Mouse (Mus musculus) kidney, embryonic 14.5 days (tissue): ENCODE results near the gene Olfml2a. TPM values are rescaled to one million over a fixed set of nuclear protein-coding genes. Genes with fewer than 3 reads are reported as not detected.
A peak's percentile ranks its signal among the peaks of the same experiment; 100 is the strongest.

ENCODE experiments used
- ATAC-seq: fragments of 200-750 bp; cut with Nextera tagmentation; 2 replicates; pipeline ENCODE4 v1.8.0; 2017; ENCODE audit warnings: moderate number of reproducible peaks, mild to moderate bottlenecking, moderate TSS enrichment, moderate library complexity; ENCODE audit not compliant: low FRiP score, low TSS enrichment
- H3K27ac ChIP-seq: fragments of 300-500 bp; sonication (generic); 2 replicates; pipeline ENCODE4 v1.5.1; 2014; ENCODE audit warnings: low read depth, mild to moderate bottlenecking, low read length, moderate library complexity, mixed read lengths
- H3K27me3 ChIP-seq: fragments of 300-500 bp; sonication (generic); 2 replicates; pipeline ENCODE4 v1.6.1; 2014; ENCODE audit warnings: mild to moderate bottlenecking, low read length; ENCODE audit not compliant: control insufficient read depth, insufficient read depth
- H3K36me3 ChIP-seq: fragments of 300-500 bp; sonication (generic); 2 replicates; pipeline ENCODE4 v1.6.1; 2014; ENCODE audit warnings: low read length, mixed read lengths; ENCODE audit not compliant: control insufficient read depth, insufficient read depth
- H3K4me1 ChIP-seq: fragments of 300-500 bp; sonication (generic); 2 replicates; pipeline ENCODE4 v1.6.1; 2014; ENCODE audit warnings: low read length, mixed read lengths; ENCODE audit not compliant: control insufficient read depth, insufficient read depth
- H3K4me2 ChIP-seq: fragments of 300-500 bp; sonication (generic); replicated peaks from 2 replicates; pipeline ENCODE4 v1.6.1; 2014; ENCODE audit warnings: low read depth, mild to moderate bottlenecking, low read length
- H3K4me3 ChIP-seq: fragments of 300-500 bp; sonication (generic); 2 replicates; pipeline ENCODE4 v1.5.1; 2014; ENCODE audit warnings: mild to moderate bottlenecking, low read length
- H3K9ac ChIP-seq: fragments of 300-500 bp; sonication (generic); 2 replicates; pipeline ENCODE4 v1.6.1; 2014; ENCODE audit warnings: low read depth, mild to moderate bottlenecking, low read length, moderate library complexity
- H3K9me3 ChIP-seq: fragments of 300-500 bp; sonication (generic); 2 replicates; pipeline ENCODE4 v1.6.1; 2016; ENCODE audit warnings: low read length; ENCODE audit not compliant: control insufficient read depth
- WGBS: fragments of 180-500 bp; shearing (Covaris S2); extraction: QIAGEN DNeasy Blood & Tissue Kit; methylation state at CpG from one replicate; pipeline ENCODE4 v1.1.7; 2014; 5-methylcytosine and 5-hydroxymethylcytosine counted together
- polyA plus RNA-seq: library from polyadenylated mRNA; unstranded; fragments of >200 nt; fragmentation: Nextera tagmentation; extraction: Ambion mirVana; gene quantifications from 2 replicates; pipeline ENCODE4 v1.2.1, GENCODE M21; 2014

The Olfml2a gene
- polyA plus RNA-seq, 1 experiment from 2014 or later = 2.3 TPM

- no peak for ATAC-seq
Measured at GRCm38 (mm10) chr2:39001866-39002265, 70.1 kb downstream of the Olfml2a start.

GRCm38 (mm10) chr2:39003106-39003505 is 71.3 kb downstream of the Olfml2a start:
- H3K27me3 ChIP-seq = no peaks in the 10 kb centered on the region
- ATAC-seq = no peak

More at GRCm38 (mm10) chr2:39001866-39002265, 70.1 kb downstream of the Olfml2a start:
- H3K4me1 ChIP-seq = peaks cover 19% of the 10 kb centered on the region
- no peak overlapping the region for H3K27ac ChIP-seq
- 78% methylated on average over 3 of the region's 3 CpGs for WGBS
- peaks cover 46% of the 10 kb centered on the region for H3K36me3 ChIP-seq
- H3K4me3 ChIP-seq = no peak overlapping the region
- no peaks in the 10 kb centered on the region for H3K27me3 ChIP-seq
- H3K9me3 ChIP-seq = no peaks in the 10 kb centered on the region
- no peak overlapping the region for H3K9ac ChIP-seq
- H3K4me2 ChIP-seq = no peak overlapping the region

DNA sequence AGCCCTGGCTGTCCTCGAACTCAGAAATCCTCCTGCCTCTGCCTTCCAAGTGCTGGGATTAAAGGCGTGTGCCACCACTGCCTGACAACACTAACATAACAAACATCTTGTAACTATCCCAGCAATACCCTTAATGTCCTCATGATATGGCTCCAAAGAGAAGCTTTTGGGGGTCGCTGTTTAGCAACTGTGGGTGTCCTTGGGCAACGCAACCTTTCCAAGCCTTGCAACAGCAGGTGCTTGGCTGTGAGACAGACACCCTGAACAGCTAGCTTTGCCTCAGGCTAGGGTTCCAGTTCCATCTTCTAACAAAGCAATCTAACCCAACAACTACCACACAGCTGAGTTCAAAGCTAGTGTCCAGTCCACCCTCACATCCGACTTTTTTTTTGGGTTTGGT is 71.7 kb downstream of the Olfml2a start:
- peaks cover 46% of the 10 kb centered on the region for H3K36me3 ChIP-seq
- peak overlapping the region; percentile 93 for H3K9ac ChIP-seq
- no peaks in the 10 kb centered on the region for H3K27me3 ChIP-seq
- H3K4me1 ChIP-seq = peaks cover 24% of the 10 kb centered on the region
- peak overlapping the region; percentile 91 for H3K4me3 ChIP-seq
- no peaks in the 10 kb centered on the region for H3K9me3 ChIP-seq
- no peak for ATAC-seq
- peak overlapping the region; percentile 97 for H3K4me2 ChIP-seq
- H3K27ac ChIP-seq = no peak overlapping the region
- 73% methylated on average over 5 of the region's 5 CpGs for WGBS

More at GRCm38 (mm10) chr2:39003106-39003505, 71.3 kb downstream of the Olfml2a start:
- H3K4me1 ChIP-seq = peaks cover 24% of the 10 kb centered on the region
- H3K27ac ChIP-seq = no peak overlapping the region
- 59% methylated on average over 8 of the region's 8 CpGs for WGBS
- peak overlapping the region; percentile 93; the same call in 1 of the 2 replicates for H3K9ac ChIP-seq
- H3K36me3 ChIP-seq = peaks cover 46% of the 10 kb centered on the region
- no peaks in the 10 kb centered on the region for H3K9me3 ChIP-seq
- H3K4me2 ChIP-seq = peak overlapping the region; percentile 97
- peak overlapping the region; percentile 91 for H3K4me3 ChIP-seq

DNA sequence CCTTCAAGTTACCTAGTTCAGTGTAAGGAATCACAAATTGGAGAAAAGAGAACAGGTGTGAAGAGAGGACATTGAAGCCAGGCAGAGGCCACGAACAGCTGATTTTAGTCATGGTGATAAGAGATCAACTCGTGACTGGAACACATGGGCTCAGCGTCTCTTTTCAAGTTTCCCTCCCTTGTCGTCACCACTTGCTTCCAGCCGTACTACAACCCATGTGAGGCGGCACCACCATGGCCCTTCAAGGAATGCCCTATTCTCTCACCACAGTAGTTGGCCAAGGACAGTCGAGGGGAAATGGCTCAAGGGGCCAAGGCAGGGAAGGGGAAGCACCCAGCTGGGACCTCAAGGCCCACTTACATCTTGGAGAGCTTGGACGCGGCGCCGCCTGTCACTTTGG is 72.6 kb downstream of the Olfml2a start:
- H3K36me3 ChIP-seq = peaks cover 46% of the 10 kb centered on the region
- peaks cover 28% of the 10 kb centered on the region for H3K4me1 ChIP-seq
- 1% methylated on average over 11 of the region's 11 CpGs for WGBS
- no peaks in the 10 kb centered on the region for H3K27me3 ChIP-seq
- no peaks in the 10 kb centered on the region for H3K9me3 ChIP-seq
- peak overlapping the region; percentile 91 for H3K4me3 ChIP-seq
- H3K9ac ChIP-seq = peak overlapping the region; percentile 93
- peak overlapping the region; percentile 97 for H3K4me2 ChIP-seq
- no peak for ATAC-seq
- H3K27ac ChIP-seq = peak overlapping the region; percentile 69

- Histone ChIP-seq H3K4me2 (peak within 1 kb of the TSS; percentile 97), H3K27ac (peak within 1 kb of the TSS; percentile 69), H3K4me3 (peak within 1 kb of the TSS; percentile 91), H3K9ac (peak within 1 kb of the TSS; percentile 93), H3K36me3 (peaks cover 40% of the 10 kb centered on the region), H3K27me3 (no peaks in the 10 kb centered on the region), H3K9me3 (no peaks in the 10 kb centered on the region), H3K4me1 (peaks cover 31% of the 10 kb centered on the region)
- peak; percentile 84 for ATAC-seq
- under 1% methylated on average over 54 of the region's 58 CpGs for WGBS
Measured at GRCm38 (mm10) chr2:39004880-39005435, 73.2 kb downstream of the Olfml2a start, which contains the start of gene Arpc5l. Gene Arpc5l, plus strand, starts transcription at chr2:39005348.

DNA sequence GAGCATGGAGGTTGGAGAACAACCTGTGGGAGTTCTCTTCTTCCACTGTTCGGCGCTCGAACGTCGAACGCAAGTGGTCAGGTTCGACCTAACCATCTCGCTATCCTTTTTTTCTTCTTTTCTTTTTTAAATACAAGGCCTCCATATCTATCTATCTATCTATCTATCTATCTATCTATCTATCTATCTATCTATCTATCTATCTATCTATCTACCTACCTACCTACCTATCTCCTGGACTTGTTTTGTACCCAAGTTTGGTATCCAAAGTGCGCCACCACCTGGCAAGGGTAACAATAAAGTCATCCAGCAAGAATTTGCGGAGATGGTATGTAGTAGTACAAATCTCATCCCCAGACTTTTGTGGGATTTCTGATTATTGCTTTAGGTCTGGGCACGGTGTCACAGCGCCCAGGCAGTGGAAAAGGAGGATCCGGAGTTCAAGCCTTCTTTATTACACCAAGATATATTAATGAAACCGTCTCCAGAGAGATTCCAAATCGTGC is 73.8 kb downstream of the Olfml2a start, which contains the start of gene Rpl35:
TSS of gene Rpl35 (minus strand) at position 51 of the 506 bp plus-strand sequence.
- 14% methylated on average over 15 of the region's 15 CpGs for WGBS
- H3K9ac ChIP-seq = peak within 1 kb of the TSS; percentile 93
- no peaks in the 10 kb centered on the region for H3K9me3 ChIP-seq
- H3K4me3 ChIP-seq = peak within 1 kb of the TSS; percentile 91
- peak within 1 kb of the TSS; percentile 97 for H3K4me2 ChIP-seq
- peaks cover 33% of the 10 kb centered on the region for H3K36me3 ChIP-seq
- ATAC-seq = no peak
- peak within 1 kb of the TSS; percentile 69; the same call in 1 of the 2 replicates for H3K27ac ChIP-seq
- H3K4me1 ChIP-seq = peaks cover 31% of the 10 kb centered on the region
- H3K27me3 ChIP-seq = no peaks in the 10 kb centered on the region

DNA sequence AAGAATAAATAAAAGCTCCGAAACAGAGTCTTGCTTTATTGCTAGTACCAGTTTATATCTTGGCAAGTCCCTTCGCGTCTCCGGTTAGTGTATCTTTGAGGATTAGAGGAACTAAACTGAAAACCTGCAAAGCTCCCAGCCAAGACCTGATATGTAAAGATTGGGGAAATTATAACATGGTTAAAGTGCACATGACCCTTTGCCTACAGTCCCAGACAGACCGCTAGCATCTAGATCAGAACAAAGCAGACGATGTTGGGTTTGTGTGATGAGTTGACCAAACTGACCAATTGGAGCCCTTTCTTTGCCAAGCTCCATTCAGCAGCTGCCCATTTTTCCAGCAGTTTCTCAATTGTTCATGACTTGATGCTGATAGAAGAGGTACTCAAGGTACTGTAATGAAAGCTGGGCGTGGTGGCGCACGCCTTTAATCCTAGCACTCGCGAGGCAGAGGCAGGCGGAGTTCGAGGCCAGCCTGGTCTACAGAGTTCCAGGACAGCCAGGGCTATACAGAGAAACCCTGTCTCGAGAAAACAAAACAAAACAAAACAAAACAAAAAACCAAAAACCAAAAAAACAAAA is 74.5 kb downstream of the Olfml2a start:
- Histone ChIP-seq H3K9ac (no peak overlapping the region), H3K4me1 (peaks cover 31% of the 10 kb centered on the region), H3K4me2 (peak overlapping the region; percentile 97), H3K36me3 (peaks cover 27% of the 10 kb centered on the region), H3K4me3 (peak overlapping the region; percentile 91; the same call in 1 of the 2 replicates), H3K27me3 (no peaks in the 10 kb centered on the region), H3K9me3 (no peaks in the 10 kb centered on the region), H3K27ac (no peak overlapping the region)
- no peak for ATAC-seq
- WGBS = 88% methylated on average over 14 of the region's 14 CpGs

- WGBS = under 1% methylated on average over 41 of the region's 44 CpGs
- peak; percentile 86 for ATAC-seq
- Histone ChIP-seq H3K27me3 (no peaks in the 10 kb centered on the region), H3K4me1 (peaks cover 28% of the 10 kb centered on the region), H3K4me3 (peak overlapping the region; percentile 73), H3K9me3 (no peaks in the 10 kb centered on the region), H3K27ac (peak overlapping the region; percentile 81), H3K4me2 (peak overlapping the region; percentile 71), H3K9ac (peak overlapping the region; percentile 72), H3K36me3 (peaks cover 17% of the 10 kb centered on the region)
Measured at GRCm38 (mm10) chr2:39007865-39008264, 76.1 kb downstream of the Olfml2a start.

- peak overlapping the region; percentile 81 for H3K27ac ChIP-seq
- under 1% methylated on average over 18 of the region's 25 CpGs for WGBS
- H3K4me2 ChIP-seq = peak overlapping the region; percentile 71
- no peaks in the 10 kb centered on the region for H3K9me3 ChIP-seq
- H3K36me3 ChIP-seq = peaks cover 17% of the 10 kb centered on the region
- peaks cover 23% of the 10 kb centered on the region for H3K4me1 ChIP-seq
- H3K27me3 ChIP-seq = no peaks in the 10 kb centered on the region
- ATAC-seq = peak; percentile 55
- H3K9ac ChIP-seq = peak overlapping the region; percentile 72
- peak overlapping the region; percentile 73 for H3K4me3 ChIP-seq
Measured at GRCm38 (mm10) chr2:39008350-39008851, 76.6 kb downstream of the Olfml2a start.
